Mouse (Mus musculus): ENCODE measurements at regions not wholly inside any gene's neighbourhood (a gene's known extent, or its start where the extent isn't known, plus 50 kb on each side); places are given as distances from the start of the nearest gene placed in this dataset.
"Not testable (repeated sequence)": the region's sequence is repeated elsewhere in the genome, so short reads cannot be mapped to it uniquely, and the experiment has no call there.

DNA sequence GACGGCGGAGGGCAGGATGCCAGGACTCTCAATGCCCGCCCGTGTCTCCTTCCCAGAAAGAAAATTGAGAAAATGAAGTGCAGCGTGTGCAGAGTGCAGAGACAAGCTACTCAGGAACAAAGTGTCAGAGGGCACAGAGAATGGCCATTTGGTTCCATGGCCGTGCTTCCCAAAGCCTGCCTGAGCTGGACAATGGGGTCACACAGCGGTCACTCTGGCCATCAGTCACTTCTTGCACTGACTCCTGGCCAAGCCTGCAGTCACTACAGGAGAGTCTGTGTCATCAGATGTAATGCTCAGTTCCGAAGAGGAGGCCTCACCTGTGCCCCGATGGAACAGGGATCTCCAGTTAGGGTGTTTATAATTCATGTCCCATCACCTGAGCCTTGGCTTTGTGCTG, 312.6 kb downstream of the Ajap1 start:
- intact Hi-C loops (cut with DNase I): no loop called here
- no peak for DNase-seq

DNA sequence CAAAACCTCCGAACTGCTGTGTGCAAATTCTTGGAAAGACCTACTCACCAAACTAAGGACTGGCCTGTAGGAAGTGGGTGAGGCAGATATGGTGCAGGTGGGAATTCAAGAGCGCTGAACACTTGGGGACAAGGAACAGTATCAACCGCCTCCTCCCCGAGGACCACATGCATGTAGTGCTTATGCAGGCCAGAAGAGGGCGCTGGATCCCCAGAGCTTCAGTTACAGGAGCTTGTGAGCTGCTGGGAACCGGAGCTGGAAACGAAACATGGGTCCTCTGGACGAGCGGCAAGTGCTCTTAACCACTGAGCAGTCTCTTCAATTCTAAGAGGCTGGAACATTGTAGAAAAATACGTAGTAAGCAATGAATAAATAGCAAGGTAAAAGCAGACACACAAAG, 317.8 kb downstream of the Ajap1 start:
- no peak for DNase-seq
- intact Hi-C loops (cut with DNase I): no loop called here

DNA sequence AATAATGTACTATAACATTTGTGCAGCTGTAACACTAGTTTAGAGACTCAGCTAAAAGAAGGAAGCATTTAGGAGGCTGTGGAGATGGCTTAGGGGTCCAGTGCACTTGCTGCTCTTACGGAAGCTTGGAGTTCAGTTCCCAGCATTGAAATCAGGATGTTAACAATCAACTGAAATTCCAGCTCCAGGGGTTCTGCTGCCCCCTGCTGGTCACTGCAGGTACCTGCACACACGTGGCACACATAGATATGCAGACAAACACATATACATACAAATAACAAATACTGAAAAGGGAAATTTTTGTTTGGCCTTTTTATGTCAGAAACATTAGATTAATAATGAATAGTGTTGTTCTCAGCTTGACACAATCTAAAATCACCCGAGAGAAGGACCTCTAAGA, 322.5 kb downstream of the Ajap1 start:
- intact Hi-C loops (cut with DNase I): no loop called here
- DNase-seq: no peak

DNA sequence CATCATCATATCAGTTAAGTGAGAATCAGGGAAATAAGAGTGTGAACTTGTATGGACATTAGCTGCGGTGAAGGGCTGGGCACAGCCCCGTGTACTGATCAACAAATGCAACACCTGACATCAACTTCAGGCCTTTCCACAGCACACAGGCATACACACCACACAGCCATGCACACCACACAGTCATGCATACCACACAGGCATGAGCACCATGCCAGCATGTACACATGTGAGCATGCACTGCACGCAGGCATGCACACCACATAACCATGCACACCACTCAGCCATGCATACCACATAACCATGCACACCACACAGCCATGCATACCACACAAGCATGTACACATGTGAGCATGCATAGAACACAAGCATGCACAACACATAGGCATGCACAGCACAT, 325.0 kb downstream of the Ajap1 start:
- DNase-seq: no peak
- intact Hi-C loops (cut with DNase I): no loop called here

DNA sequence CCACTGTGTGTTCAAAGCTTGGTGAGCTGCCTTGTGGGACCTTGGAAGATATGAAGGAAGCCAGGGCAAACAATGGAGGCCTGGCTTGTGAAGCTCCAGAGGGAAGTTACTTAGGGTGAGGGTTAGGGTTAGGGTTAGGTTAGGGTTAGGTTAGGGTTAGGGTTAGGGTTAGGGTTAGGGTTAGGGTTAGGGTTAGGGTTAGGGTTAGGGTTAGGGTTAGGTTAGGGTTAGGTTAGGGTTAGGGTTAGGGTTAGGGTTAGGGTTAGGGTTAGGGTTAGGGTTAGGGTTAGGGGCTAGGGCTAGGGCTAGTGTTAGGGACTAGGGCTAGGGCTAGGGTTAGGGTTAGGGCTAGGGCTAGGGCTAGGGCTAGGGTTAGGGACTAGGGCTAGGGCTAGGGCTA, 329.7 kb downstream of the Ajap1 start:
- intact Hi-C loops (cut with DNase I); DNase-seq: not testable (repeated sequence)

DNA sequence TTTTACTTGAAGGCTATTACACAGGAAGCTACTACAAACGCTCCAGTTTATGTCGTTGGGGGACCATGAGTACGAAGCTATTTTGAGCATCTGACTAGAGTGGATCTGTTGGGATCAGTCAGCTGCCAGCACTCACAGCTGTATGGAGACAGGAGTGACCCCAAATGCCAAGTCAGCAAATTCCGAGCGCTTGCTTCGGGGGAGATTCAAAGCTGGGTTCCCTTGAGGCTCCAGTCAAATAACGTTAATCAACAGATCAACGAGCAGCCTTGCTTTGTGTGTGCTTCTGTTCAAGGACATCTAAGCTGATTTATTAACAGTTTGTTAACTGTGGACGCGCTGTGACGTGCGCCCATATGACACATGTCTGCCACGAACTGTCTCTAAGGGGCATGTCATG, 349.5 kb downstream of the Ajap1 start:
- no peak for DNase-seq
- intact Hi-C loops (cut with DNase I): no loop called here

DNA sequence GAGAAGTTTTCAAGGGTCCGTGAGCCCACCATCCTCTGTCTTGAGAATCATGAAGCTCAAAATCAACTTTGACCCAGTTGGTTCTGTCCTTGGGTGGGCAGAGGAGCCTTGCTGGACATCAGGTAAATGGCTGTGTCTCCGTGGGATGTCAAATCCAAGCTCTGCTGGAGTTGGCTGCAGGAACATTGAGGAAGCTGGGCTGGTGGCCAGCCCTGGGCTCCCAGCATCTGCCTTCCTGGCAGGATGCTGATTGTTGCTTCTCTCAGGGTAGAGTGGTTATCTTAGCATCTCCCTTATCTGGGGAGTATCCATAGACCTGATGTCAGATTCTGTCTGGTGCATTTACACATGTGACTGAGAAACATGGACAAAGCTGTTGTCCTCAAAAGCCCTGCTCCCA, 353.3 kb downstream of the Ajap1 start:
- intact Hi-C loops (cut with DNase I): no loop called here
- DNase-seq: peak; percentile 75

DNA sequence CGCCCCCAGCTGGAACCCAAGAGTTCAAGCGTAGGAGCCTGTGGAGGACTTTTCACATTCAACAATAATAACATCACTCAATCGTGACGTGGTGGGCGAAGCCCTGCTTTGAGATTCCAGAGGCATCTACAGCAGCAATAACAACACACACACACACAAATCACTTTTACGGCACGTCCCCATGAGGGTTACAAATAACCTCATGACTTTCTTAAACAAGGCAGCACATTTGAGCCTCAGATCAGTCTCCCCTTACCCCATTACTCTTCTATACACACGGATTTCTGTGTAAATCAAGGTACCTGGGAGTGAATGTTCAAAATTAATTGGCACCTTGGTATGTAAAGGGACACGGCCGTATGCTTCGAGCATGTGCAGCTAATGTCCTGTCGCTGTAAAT, 354.4 kb downstream of the Ajap1 start:
- intact Hi-C loops (cut with DNase I): no loop called here
- no peak for DNase-seq

DNA sequence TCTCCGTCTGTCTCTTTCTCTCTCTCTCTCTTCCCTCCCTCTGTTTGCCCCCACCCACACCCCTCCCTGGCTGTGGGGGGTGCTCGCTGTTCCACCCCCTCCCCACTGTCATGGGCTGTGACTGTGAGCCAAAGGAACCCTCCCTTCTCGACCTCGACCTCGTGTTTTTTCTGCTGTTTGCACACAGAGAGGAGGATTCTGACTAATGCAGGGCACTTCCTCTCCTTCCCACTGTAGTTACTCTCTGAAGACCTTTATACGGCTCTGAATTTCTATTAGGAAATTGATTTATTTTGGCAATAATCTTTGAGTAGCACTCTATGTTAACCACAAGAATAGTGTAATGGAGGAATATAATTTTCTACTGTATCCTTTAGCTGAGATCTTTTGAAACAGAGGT, 362.1 kb downstream of the Ajap1 start:
- DNase-seq: no peak
- intact Hi-C loops (cut with DNase I): no loop called here

DNA sequence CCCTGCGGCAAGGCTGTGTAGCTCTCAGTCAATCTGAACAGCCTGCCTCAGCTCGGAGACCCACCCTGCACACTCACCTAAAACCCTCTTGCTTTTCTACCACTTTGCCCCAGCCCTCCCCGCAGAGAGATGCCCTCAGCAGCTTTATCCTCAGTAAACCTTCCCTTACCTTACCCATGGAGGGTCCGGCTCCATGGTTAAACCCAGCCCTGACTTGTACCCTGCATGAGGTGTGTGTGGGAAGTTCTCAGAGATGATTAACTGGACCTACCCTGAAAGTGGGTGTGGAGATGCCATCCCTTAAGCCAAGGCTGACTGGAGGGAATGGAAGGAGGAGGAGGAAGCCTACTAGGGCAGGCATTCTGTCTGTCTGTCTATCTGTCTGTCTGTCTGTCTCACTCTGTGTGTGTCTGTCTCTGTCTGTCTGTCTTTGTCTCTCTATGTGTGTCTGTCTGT, 362.9 kb downstream of the Ajap1 start:
- intact Hi-C loops (cut with DNase I): no loop called here
- DNase-seq: no peak

DNA sequence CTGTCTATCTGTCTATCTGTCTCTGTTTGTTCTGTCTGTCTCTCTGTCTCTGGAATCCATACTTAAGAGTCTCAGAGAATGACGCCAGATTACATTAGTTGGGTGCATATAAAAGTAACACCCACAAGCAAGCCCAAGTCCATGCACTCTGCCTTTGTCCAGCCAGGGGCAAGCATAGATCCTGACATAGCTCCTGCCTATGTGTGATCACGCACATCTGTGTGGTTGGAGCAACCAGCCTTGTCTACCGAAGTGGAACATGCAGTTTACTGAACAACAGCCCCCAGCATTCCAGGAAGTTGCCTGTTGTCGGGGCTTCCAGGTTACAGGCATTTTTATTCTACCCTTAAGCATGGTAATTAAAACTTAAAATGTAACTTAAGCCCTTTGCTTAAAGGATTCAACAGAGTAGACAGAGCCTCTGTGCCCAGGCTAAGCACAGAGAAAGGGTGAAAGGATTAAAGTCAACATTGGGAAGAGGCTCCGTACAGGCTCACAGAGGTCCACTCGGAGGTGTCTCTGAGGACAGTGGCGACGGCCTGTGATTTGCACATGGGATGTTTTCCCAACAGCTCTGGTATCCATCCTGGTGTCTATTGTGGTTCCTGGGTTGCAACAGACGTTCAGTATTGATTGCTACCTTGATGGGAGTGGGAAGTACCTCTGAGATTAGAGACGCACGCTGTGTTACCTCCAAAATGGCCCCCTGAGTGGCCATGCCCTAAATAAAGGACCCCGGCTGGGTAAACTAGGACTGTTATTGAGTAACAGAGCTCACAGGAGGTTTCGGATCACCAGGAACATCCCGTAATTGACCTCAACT, 363.6 kb downstream of the Ajap1 start:
- intact Hi-C loops (cut with DNase I): no loop called here
- no peak for DNase-seq

DNA sequence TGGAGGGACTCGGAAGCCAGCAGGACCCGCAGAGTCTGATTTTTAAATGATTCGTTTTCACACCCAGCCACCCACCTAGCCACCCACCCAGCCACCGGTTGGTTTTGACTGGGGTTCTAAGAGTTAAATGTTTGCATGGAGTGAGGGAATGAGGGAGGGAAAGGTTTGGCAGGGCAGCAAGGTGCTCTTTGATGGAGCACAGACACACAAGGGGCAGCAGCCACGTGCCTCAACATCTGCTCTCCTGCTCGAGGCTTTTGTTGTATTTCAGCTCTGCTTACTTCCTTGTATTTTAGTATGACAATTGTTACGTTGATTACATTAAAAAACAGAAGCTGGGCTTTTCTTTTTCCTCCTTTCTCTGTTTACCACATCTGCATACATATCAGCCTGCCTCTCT, 367.6 kb downstream of the Ajap1 start:
- intact Hi-C loops (cut with DNase I): no loop called here
- no peak for DNase-seq

DNA sequence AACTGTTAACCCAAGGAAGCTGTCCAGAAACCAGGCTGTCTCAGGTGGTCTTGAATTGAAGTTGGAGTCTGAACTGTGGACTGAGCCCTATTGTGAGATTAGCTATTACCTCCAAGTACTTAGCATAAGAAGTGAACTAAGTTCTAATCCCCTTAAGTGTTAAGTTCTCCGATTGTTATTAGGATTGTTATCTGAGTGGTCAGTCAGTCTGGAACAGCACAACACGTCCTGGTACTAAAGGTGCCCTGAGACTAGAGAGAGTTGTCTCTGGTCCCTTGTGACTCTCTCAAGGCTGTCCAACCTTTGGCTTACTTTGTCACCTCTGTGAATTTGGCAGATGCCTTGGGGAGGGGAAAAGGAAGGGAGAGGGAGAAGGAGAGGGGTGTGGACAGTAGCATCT, 369.0 kb downstream of the Ajap1 start:
- DNase-seq: no peak
- intact Hi-C loops (cut with DNase I): no loop called here

DNA sequence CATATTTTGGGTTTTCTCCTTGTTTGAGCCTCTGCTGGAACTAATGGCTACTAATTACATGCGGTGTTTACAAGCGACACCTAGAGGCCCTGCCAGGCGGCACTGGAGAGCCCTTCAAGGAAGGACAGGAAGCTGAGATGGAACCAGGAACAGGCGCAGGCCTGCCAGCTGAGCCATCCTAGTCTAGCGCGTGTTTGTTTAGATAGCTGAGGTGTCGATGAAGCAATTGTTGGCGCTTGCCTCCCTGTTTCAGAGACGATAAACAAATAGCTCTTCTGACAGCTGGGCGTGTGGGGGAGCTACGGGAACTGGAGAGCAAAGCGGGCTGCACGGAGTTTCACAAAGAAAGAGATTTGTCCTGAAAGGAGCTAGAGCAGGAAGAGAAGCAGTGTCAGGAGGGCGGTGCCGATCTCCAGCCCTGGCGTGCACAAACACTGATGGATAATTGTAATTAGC, 372.3 kb downstream of the Ajap1 start:
- peak; percentile 38 for DNase-seq
- intact Hi-C loops (cut with DNase I): no loop called here

DNA sequence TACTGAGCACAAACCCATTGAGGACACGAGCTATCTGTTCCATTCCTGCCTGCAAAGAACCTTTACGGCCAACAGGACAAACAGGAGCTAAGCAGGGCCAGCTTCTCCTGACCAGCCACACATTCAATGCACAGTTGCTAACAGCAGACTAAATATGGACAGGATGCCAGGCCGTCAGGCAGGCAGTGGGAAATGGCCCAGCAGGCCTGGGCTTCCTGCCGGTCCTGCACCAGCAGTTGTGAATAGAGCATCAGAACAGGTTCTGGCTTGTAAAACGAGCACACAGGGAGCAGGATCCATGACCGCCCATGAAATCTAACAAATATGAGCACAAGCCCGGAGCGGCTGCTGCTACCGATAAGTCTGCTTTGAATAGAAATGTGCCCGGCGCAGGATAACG, 384.0 kb downstream of the Ajap1 start:
- intact Hi-C loops (cut with DNase I): no loop called here
- DNase-seq: peak; percentile 56

DNA sequence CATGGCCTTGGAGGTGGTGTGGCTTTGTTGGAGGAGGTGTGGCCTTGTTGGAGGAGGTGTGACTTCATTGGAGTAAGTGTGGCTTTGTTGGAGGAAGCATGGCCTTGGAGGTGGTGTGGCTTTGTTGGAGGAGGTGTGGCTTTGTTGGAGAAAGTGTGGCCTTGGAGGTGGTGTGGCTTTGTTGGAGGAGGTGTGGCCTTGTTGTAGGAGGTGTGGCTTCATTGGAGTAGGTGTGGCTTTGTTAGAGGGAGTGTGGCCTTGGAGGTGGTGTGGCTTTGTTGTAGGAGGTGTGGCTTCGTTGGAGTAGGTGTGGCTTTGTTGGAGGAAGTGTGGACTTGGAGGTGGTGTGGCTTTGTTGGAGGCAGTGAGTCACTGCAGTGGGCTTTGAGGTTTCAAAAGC, 385.0 kb downstream of the Ajap1 start:
- intact Hi-C loops (cut with DNase I): no loop called here
- no peak for DNase-seq

DNA sequence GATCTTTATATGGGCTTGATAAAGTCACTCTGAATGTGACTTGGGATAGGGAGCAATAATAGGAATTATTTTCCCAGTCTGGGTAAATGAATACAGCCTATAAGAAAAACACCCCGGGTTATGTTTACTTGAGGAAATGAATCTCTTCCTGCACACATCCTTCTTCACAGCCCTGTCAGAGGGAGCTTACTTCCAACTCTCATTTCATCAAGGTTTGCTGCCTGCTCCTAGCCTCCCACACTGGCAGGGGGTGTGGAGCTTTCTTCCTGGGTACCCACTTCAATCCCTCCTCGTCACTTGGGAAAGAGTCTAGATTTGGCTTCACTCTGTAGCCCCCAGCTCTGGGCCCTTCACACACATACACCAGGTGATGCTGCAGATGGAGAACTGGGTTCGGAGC, 389.5 kb downstream of the Ajap1 start:
- intact Hi-C loops (cut with DNase I): no loop called here
- no peak for DNase-seq

DNA sequence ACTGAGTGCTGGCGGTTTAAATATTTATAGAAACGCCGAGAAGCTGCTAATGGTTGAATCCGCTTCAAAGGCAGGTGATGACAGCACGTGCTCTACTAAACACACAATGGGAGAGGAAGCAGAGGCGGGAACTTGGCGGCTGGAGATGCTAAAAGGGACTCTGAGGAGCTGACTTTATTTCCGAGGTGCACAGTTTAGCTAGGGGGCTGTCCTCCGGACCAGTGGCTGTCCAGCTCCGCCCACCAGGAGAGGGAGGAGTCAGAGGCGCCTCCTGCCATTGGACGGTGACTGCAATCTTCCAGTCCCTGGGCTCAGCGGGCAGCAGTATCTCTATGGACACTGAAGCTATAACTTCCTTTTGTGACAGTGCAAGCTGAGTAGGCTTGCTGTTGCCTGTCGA, 400.4 kb downstream of the Ajap1 start:
- intact Hi-C loops (cut with DNase I): no loop called here

DNA sequence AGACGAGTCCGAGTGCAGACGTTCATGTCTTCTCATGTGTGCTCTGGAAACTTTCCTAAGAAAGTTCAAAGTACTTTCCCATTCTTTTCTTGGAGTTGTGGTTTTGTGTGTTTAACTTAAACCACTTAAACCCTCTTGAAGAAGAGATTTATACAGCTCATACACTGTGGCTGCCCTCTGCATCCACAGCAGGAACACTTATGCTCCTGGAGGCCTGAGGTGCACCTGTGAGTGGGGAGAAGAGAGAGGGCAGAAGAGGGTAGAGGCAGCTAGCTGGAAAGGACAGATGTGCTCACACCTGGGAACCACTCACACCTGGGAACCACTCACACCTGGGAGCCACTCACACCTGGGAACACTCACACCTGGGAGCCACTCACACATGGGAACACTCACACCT, 408.0 kb downstream of the Ajap1 start:
- no peak for DNase-seq
- intact Hi-C loops (cut with DNase I): no loop called here

More for the DNA sequence above, 400.4 kb downstream of the Ajap1 start:
- DNase-seq: peak; percentile 33

DNA sequence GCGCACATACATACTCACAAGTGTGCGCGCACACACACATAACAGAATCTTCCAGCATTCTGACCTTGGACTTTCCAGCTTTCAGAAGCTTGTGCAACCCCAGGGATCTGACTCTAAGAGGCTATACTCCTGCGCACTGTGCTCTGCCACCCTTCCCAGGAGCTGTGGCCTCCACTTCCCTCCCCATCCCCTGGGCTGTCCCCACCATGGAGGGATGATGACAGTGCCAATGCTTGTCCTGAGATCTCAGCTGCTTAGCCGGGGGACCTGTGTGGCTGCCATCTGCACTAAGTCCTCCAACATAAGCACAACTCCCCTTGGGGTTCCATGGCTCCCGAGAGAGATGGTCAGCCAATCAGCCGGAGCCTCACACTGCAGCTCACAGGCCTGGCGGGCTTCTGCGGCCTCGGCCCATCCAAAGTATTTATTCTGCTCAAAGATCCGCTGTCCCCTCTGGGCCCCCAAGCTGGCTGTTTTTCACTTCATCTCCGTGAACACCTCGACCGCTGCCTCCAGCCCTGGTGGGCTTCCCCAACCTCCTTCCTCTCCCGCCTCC, 412.3 kb downstream of the Ajap1 start:
- DNase-seq: peak; percentile 81
- intact Hi-C loops (cut with DNase I): no loop called here

DNA sequence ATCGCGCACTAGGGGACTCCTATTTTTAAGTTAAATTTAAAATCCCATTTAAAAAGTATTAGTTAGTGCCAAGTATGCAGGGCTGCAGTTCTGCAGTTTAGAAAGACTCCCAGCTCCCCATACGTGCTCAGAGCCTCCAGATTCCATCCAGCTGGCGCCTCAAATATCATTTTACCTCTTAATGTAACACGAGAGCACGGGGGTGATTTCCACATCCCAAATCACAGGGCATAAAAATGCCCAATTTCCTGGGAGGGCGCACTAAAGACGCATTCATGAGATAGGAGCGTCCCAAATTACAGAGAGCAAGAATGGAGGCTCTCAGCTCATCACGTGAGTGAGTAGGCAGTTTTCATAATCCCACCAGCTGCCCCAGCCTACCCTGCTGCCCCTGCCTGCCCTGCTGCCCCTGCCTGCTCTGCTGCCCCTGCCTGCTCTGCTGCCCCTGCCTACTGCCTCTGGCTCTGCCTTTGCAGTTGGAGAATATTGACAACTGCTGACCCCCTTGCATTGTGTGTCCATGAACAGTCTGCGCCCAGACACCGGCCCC, 414.1 kb downstream of the Ajap1 start:
- intact Hi-C loops (cut with DNase I): no loop called here
- no peak for DNase-seq

DNA sequence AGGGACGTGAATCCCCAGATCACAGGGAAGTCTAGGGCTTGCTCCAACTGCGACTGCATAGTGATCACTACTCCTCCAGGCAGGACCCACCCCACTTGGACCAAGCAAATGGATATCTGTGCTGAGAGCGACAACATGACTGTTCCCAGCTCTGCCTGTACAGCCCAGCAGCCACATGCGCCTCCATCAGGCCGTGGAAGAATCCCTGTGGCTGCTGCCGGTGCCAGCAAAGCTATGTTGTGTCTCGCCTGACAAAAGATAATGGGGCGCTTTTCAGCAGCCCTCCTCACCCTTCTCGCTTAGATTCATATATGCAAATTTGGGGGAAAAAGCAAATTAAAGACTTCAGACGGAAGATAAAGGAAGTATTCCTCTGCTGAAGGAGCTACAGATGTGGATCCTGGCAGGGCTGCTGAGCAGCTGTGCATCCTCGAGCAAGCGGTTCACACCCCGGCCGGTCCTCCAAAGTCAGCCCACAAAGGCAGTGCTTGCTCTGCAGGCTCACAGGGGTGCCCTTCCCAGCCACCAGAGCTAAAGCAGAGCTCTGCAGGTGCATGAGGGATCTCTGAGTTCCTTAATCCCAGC, 418.5 kb downstream of the Ajap1 start:
- no peak for DNase-seq
- intact Hi-C loops (cut with DNase I): no loop called here
